Mouse (Mus musculus) left cerebral cortex, postnatal 25 days (tissue): Measurements from ENCODE around the gene Rsg1. TPM values are rescaled to one million over a fixed set of nuclear protein-coding genes. Genes with fewer than 3 reads are reported as not detected.
A peak's percentile ranks its signal among the peaks of the same experiment; 100 is the strongest.

Experiments
- DNase-seq, 2 experiments: peaks; one replicate each; pipeline ENCODE4 v3.0.0; 2022; ENCODE audit warnings: low spot score in 2 of 2, mixed read lengths in 1 of 2
- intact Hi-C: fragments of 180-260 bp; cut with DNase I; formaldehyde crosslinking; loops from one replicate; pipeline ENCODE4 v1.15.1; 2025
- total RNA-seq, 2 experiments: library from RNA; stranded (reverse); gene quantifications; 2 replicates each; pipeline ENCODE4 v1.2.3; 2021

Rsg1 gene
- total RNA-seq, 2 experiments from 2014 or later, result 2.5 to 3.2 TPM

- intact Hi-C loops, result loop anchor here (5.0 kb wide), 1 partner anchor 56 kb away; the partner anchor contains the start of gene Rsg1
- DNase-seq, result no peak
These were observed 54.6 kb downstream of the Rsg1 start for GRCm38 (mm10) chr4:141268350-141268749.

- intact Hi-C loops, result loop anchor here (5.0 kb wide), 1 partner anchor 57 kb away; the partner anchor contains the start of gene Rsg1
- DNase-seq, result no peak
These were observed 55.3 kb downstream of the Rsg1 start for GRCm38 (mm10) chr4:141269080-141269479.

- intact Hi-C loops, result loop anchor here (5.0 kb wide), 1 partner anchor 123 kb away; the partner anchor contains the start of gene Fbxo42
- DNase-seq, result no peak
These were observed 56.6 kb downstream of the Rsg1 start for GRCm38 (mm10) chr4:141270201-141270940.

GRCm38 (mm10) chr4:141271228-141271627, 57.5 kb downstream of the Rsg1 start:
- DNase-seq, result no peak
- intact Hi-C loops, result loop anchor here (5.0 kb wide), 1 partner anchor 124 kb away; the partner anchor contains the start of gene Fbxo42

GRCm38 (mm10) chr4:141271721-141272120, 58.0 kb downstream of the Rsg1 start:
- DNase-seq, result no peak
- intact Hi-C loops, result loop anchor here (5.0 kb wide), 1 partner anchor 124 kb away; the partner anchor contains the start of gene Fbxo42

- intact Hi-C loops, result loop anchor here (1.0 to 5.0 kb wide), 2 partner anchors 90 to 126 kb away; partner anchors contain the start of gene Fbxo42
- DNase-seq, result no peak
These were observed 59.1 kb downstream of the Rsg1 start for GRCm38 (mm10) chr4:141272878-141273277.

GRCm38 (mm10) chr4:141273296-141273695, 59.5 kb downstream of the Rsg1 start:
- peak; percentile 61 to 74 for DNase-seq
- intact Hi-C loops, result loop anchor here (1.0 to 5.0 kb wide), 2 partner anchors 90 to 126 kb away; partner anchors contain the start of gene Fbxo42

GRCm38 (mm10) chr4:141274485-141275341, 61.0 kb downstream of the Rsg1 start:
- no peak for DNase-seq
- intact Hi-C loops, result loop anchor here (5.0 kb wide), 1 partner anchor 127 kb away; the partner anchor contains the start of gene Fbxo42

Other genes with a start within 250 kb of the Rsg1 start
- 100 to 1,000 TPM; 162 to 171 TPM for gene Atp13a2, start 227.1 kb upstream of the Rsg1 start, total RNA-seq
- gene Mfap2, start 203.5 kb upstream of the Rsg1 start, total RNA-seq, result 1 to 10 TPM; 4.4 to 4.5 TPM
- 10 to 100 TPM; 51.4 to 62.7 TPM for gene Crocc, start 153.4 kb upstream of the Rsg1 start, total RNA-seq
- 10 to 100 TPM; 36.3 to 46.0 TPM for gene Necap2, start 135.6 kb upstream of the Rsg1 start, total RNA-seq
- under 1 TPM; 0.55 to 0.83 TPM for gene Spata21, start 125.6 kb upstream of the Rsg1 start, total RNA-seq
- gene Szrd1, start 74.2 kb upstream of the Rsg1 start, total RNA-seq, result 10 to 100 TPM; 41.7 to 49.2 TPM
- 10 to 100 TPM; 31.4 to 32.3 TPM for gene Fbxo42, start 66.0 kb upstream of the Rsg1 start, total RNA-seq
- gene Arhgef19, start 25.5 kb downstream of the Rsg1 start, total RNA-seq, result 10 to 100 TPM; 15.1 to 16.3 TPM
- 1 to 10 TPM in 1 of 2 experiments, under 1 TPM in 1; 0.82 to 1.2 TPM for gene Epha2, start 87.3 kb downstream of the Rsg1 start, total RNA-seq
- 1 to 10 TPM; 3.1 to 3.5 TPM for gene Fam131c, start 154.3 kb downstream of the Rsg1 start, total RNA-seq
- gene Clcnka, start 184.8 kb downstream of the Rsg1 start, total RNA-seq, result not detected
- not detected for gene Clcnkb, start 202.1 kb downstream of the Rsg1 start, total RNA-seq
- gene Hspb7, start 206.8 kb downstream of the Rsg1 start, total RNA-seq, result under 1 TPM; 0.39 to 0.66 TPM
- 1 to 10 TPM; 4.7 to 6.0 TPM for gene Srarp, start 222.1 kb downstream of the Rsg1 start, total RNA-seq
- 10 to 100 TPM; 42.1 to 43.3 TPM for gene Zbtb17, start 230.7 kb downstream of the Rsg1 start, total RNA-seq